Mouse (Mus musculus): ENCODE results near the gene Prrc2b. TPM values are rescaled to one million over a fixed set of nuclear protein-coding genes. Genes with fewer than 3 reads are reported as not detected.
A peak's percentile ranks its signal among the peaks of the same experiment; 100 is the strongest.

The Prrc2b gene
- polyA plus RNA-seq, 1 experiment from 2014 or later = 18.7 TPM

GRCm38 (mm10) chr2:32131866-32132566, 18.9 kb upstream of the Prrc2b start:
- DNase-seq (ENCODE audit: low spot score) (no peak), ATAC-seq (ENCODE audit: low FRiP score, low TSS enrichment) (no peak)
- Histone ChIP-seq H3K27me3 (ENCODE audit: control insufficient read depth, insufficient read depth, low read length) (no peaks in the 10 kb centered on the region), H3K36me3 (ENCODE audit: control insufficient read depth, insufficient read depth, low read length) (no peaks in the 10 kb centered on the region), H3K4me3 (ENCODE audit: low read depth, low read length) (no peak overlapping the region), H3K4me1 (replicated peaks; ENCODE audit: control insufficient read depth, insufficient read depth) (no peaks in the 10 kb centered on the region), H3K9me3 (ENCODE audit: control insufficient read depth, low read length) (no peaks in the 10 kb centered on the region), H3K9ac (ENCODE audit: low read length) (no peak overlapping the region), H3K4me2 (replicated peaks; ENCODE audit: low read depth) (0 out of 2 replicates have a peak overlapping the region, but pooled peaks have one; percentile 8), H3K27ac (replicated peaks) (no peak overlapping the region)
- TF ChIP-seq EP300 (optimal IDR thresholded peaks at IDR 0.05) = no peak
- no peak for TF ChIP-seq CTCF (IDR thresholded peaks at IDR 0.05; ENCODE audit: low read depth)
- WGBS = 66% methylated on average over 6 of the region's 6 CpGs

- Histone ChIP-seq H3K4me3 (ENCODE audit: low read depth, low read length) (no peak overlapping the region), H3K27me3 (ENCODE audit: control insufficient read depth, insufficient read depth, low read length) (no peaks in the 10 kb centered on the region), H3K36me3 (ENCODE audit: control insufficient read depth, insufficient read depth, low read length) (no peaks in the 10 kb centered on the region), H3K27ac (replicated peaks) (no peak overlapping the region), H3K9me3 (ENCODE audit: control insufficient read depth, low read length) (no peaks in the 10 kb centered on the region), H3K9ac (ENCODE audit: low read length) (no peak overlapping the region), H3K4me2 (replicated peaks; ENCODE audit: low read depth) (0 out of 2 replicates have a peak overlapping the region, but pooled peaks have one; percentile 8), H3K4me1 (replicated peaks; ENCODE audit: control insufficient read depth, insufficient read depth) (no peaks in the 10 kb centered on the region)
- 4% methylated on average over 9 of the region's 12 CpGs for WGBS
- DNase-seq (ENCODE audit: low spot score) = peak; percentile 87
- ATAC-seq (ENCODE audit: low FRiP score, low TSS enrichment) = peak; percentile 41; the same call in 1 of the 2 replicates
- TF ChIP-seq EP300 (optimal IDR thresholded peaks at IDR 0.05) (no peak), CTCF (IDR thresholded peaks at IDR 0.05; ENCODE audit: low read depth) (no peak)
Observed at GRCm38 (mm10) chr2:32132567-32132992, 18.3 kb upstream of the Prrc2b start.

DNA sequence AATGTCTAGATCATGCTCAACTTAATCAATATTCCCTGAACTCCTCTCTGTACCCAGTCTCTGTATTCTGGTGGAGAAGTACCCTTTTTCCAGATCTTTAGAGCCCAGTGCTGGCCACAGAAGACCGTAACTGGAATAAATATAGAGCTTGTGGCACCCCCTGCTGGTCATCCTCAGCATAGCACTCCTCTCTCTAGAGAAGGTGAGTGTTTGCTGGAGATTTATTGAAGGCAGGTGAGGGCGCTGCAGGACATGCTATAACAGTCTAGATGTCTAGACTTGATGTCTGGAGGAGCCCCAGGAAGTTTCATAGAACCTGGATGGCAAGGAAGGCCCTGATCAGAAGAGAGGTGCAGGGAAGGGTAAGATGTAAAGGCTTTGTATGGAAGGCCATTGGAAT, 16.8 kb upstream of the Prrc2b start:
- H3K4me1 ChIP-seq (replicated peaks; ENCODE audit: control insufficient read depth, insufficient read depth) = no peaks in the 10 kb centered on the region
- H3K36me3 ChIP-seq (ENCODE audit: control insufficient read depth, insufficient read depth, low read length) = no peaks in the 10 kb centered on the region
- H3K4me3 ChIP-seq (ENCODE audit: low read depth, low read length) = no peak overlapping the region
- H3K27ac ChIP-seq (replicated peaks) = no peak overlapping the region
- H3K9me3 ChIP-seq (ENCODE audit: control insufficient read depth, low read length) = no peaks in the 10 kb centered on the region
- TF ChIP-seq EP300 (optimal IDR thresholded peaks at IDR 0.05) = no peak
- peak; percentile 94 for TF ChIP-seq CTCF (IDR thresholded peaks at IDR 0.05; ENCODE audit: low read depth)
- H3K4me2 ChIP-seq (replicated peaks; ENCODE audit: low read depth) = no peak overlapping the region
- no peak overlapping the region for H3K9ac ChIP-seq (ENCODE audit: low read length)
- 0% methylated on average over 2 of the region's 2 CpGs for WGBS
- H3K27me3 ChIP-seq (ENCODE audit: control insufficient read depth, insufficient read depth, low read length) = no peaks in the 10 kb centered on the region
- peak; percentile 38 for ATAC-seq (ENCODE audit: low FRiP score, low TSS enrichment)
- DNase-seq (ENCODE audit: low spot score) = peak; percentile 91

- no peak for TF ChIP-seq CTCF (IDR thresholded peaks at IDR 0.05; ENCODE audit: low read depth)
- TF ChIP-seq EP300 (optimal IDR thresholded peaks at IDR 0.05) = peak; percentile 69
- H3K9me3 ChIP-seq (ENCODE audit: control insufficient read depth, low read length) = no peaks in the 10 kb centered on the region
- no peaks in the 10 kb centered on the region for H3K36me3 ChIP-seq (ENCODE audit: control insufficient read depth, insufficient read depth, low read length)
- H3K4me2 ChIP-seq (replicated peaks; ENCODE audit: low read depth) = peak overlapping the region; percentile 77
- peak overlapping the region; percentile 62 for H3K4me3 ChIP-seq (ENCODE audit: low read depth, low read length)
- no peaks in the 10 kb centered on the region for H3K27me3 ChIP-seq (ENCODE audit: control insufficient read depth, insufficient read depth, low read length)
- ATAC-seq (ENCODE audit: low FRiP score, low TSS enrichment) = peak; percentile 92
- no peaks in the 10 kb centered on the region for H3K4me1 ChIP-seq (replicated peaks; ENCODE audit: control insufficient read depth, insufficient read depth)
- WGBS = under 1% methylated on average over 40 of the region's 40 CpGs
- peak; percentile 96 for DNase-seq (ENCODE audit: low spot score)
- peak overlapping the region; percentile 89 for H3K9ac ChIP-seq (ENCODE audit: low read length)
- peak overlapping the region; percentile 96 for H3K27ac ChIP-seq (replicated peaks)
Observed at GRCm38 (mm10) chr2:32137667-32138266, 13.1 kb upstream of the Prrc2b start.

GRCm38 (mm10) chr2:32139377-32139776, 11.5 kb upstream of the Prrc2b start:
- WGBS = 70% methylated on average over 5 of the region's 5 CpGs
- no peak for TF ChIP-seq CTCF (IDR thresholded peaks at IDR 0.05; ENCODE audit: low read depth)

DNA sequence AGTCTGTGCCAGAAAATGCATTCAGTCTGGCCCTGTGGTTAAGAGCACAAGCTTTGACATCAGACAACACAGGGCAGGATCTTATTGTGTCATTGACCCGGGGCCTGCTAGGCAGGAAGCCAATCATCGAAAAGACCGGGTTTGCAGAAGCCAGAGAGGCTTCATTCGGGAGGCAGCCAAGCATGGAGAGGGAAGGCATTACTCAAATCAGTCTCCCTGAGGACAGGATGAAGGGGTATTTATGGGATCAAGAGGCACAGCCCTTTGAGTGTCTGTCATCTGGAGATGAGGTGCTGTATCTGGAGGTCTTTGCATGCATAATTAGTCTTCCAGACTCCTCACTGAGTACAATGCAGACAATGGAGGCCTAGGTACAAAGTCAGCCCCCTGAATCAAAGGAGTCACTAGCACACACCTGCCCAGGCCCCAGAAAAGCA, 10.4 kb upstream of the Prrc2b start:
- H3K4me1 ChIP-seq (replicated peaks; ENCODE audit: control insufficient read depth, insufficient read depth) = no peaks in the 10 kb centered on the region
- H3K4me2 ChIP-seq (replicated peaks; ENCODE audit: low read depth) = no peak overlapping the region
- DNase-seq (ENCODE audit: low spot score) = no peak
- ATAC-seq (ENCODE audit: low FRiP score, low TSS enrichment) = no peak
- H3K9me3 ChIP-seq (ENCODE audit: control insufficient read depth, low read length) = no peaks in the 10 kb centered on the region
- no peak for TF ChIP-seq CTCF (IDR thresholded peaks at IDR 0.05; ENCODE audit: low read depth)
- TF ChIP-seq EP300 (optimal IDR thresholded peaks at IDR 0.05) = no peak
- H3K9ac ChIP-seq (ENCODE audit: low read length) = no peak overlapping the region
- no peaks in the 10 kb centered on the region for H3K36me3 ChIP-seq (ENCODE audit: control insufficient read depth, insufficient read depth, low read length)
- H3K27me3 ChIP-seq (ENCODE audit: control insufficient read depth, insufficient read depth, low read length) = no peaks in the 10 kb centered on the region
- WGBS = 50% methylated on average over 4 of the region's 4 CpGs
- no peak overlapping the region for H3K27ac ChIP-seq (replicated peaks)
- no peak overlapping the region for H3K4me3 ChIP-seq (ENCODE audit: low read depth, low read length)

More at GRCm38 (mm10) chr2:32139377-32139776, 11.5 kb upstream of the Prrc2b start:
- Histone ChIP-seq H3K36me3 (ENCODE audit: control insufficient read depth, insufficient read depth, low read length) (no peaks in the 10 kb centered on the region), H3K4me3 (ENCODE audit: low read depth, low read length) (no peak overlapping the region), H3K9ac (ENCODE audit: low read length) (no peak overlapping the region), H3K27ac (replicated peaks) (no peak overlapping the region), H3K4me2 (replicated peaks; ENCODE audit: low read depth) (no peak overlapping the region), H3K27me3 (ENCODE audit: control insufficient read depth, insufficient read depth, low read length) (no peaks in the 10 kb centered on the region), H3K4me1 (replicated peaks; ENCODE audit: control insufficient read depth, insufficient read depth) (no peaks in the 10 kb centered on the region), H3K9me3 (ENCODE audit: control insufficient read depth, low read length) (no peaks in the 10 kb centered on the region)
- ATAC-seq (ENCODE audit: low FRiP score, low TSS enrichment) = no peak
- no peak for DNase-seq (ENCODE audit: low spot score)

Measured in stomach, postnatal 0 days (tissue).